Mouse (Mus musculus) embryonic facial prominence, embryonic 11.5 days (tissue): ENCODE results near the gene Rptor. TPM values are rescaled to one million over a fixed set of nuclear protein-coding genes. Genes with fewer than 3 reads are reported as not detected.

Experiments used
- ATAC-seq: fragments of 200-750 bp; cut with Nextera tagmentation; replicated peaks from 2 replicates; pipeline ENCODE4 v1.8.0; 2017; ENCODE audit warnings: low read depth; ENCODE audit not compliant: insufficient number of reproducible peaks, low FRiP score, low TSS enrichment
- DNase-seq: peaks from one replicate; pipeline ENCODE4 v3.0.0-alpha.2; 2015; ENCODE audit warnings: low spot score
- H3K27ac ChIP-seq: fragments of 300-500 bp; sonication (generic); replicated peaks from 2 replicates; pipeline ENCODE4 v1.5.1; 2014; ENCODE audit warnings: mild to moderate bottlenecking, low read depth, low read length, control low read depth
- H3K27me3 ChIP-seq: fragments of 300-500 bp; sonication (generic); 2 replicates; pipeline ENCODE4 v1.6.1; 2014; ENCODE audit warnings: mild to moderate bottlenecking, low read length, moderate library complexity, mixed read lengths; ENCODE audit not compliant: control insufficient read depth, insufficient read depth
- H3K36me3 ChIP-seq: fragments of 300-500 bp; sonication (generic); replicated peaks from 2 replicates; pipeline ENCODE4 v1.6.1; 2014; ENCODE audit warnings: low read depth, mild to moderate bottlenecking, low read length, moderate library complexity, mixed read lengths; ENCODE audit not compliant: control insufficient read depth, insufficient read depth
- H3K4me1 ChIP-seq: fragments of 300-500 bp; sonication (generic); 2 replicates; pipeline ENCODE4 v1.6.1; 2014; ENCODE audit warnings: low read length, mixed read lengths; ENCODE audit not compliant: control insufficient read depth, insufficient read depth
- H3K4me2 ChIP-seq: fragments of 300-500 bp; sonication (generic); 2 replicates; pipeline ENCODE4 v1.6.1; 2014; ENCODE audit warnings: low read depth, mild to moderate bottlenecking, control low read depth, low read length, moderate library complexity
- H3K4me3 ChIP-seq: fragments of 300-500 bp; sonication (generic); 2 replicates; pipeline ENCODE4 v1.5.1; 2014; ENCODE audit warnings: low read depth, low read length, control low read depth
- H3K9ac ChIP-seq: fragments of 300-500 bp; sonication (generic); replicated peaks from 2 replicates; pipeline ENCODE4 v1.6.1; 2014; ENCODE audit warnings: mild to moderate bottlenecking, control low read depth, low read length
- H3K9me3 ChIP-seq: fragments of 300-500 bp; sonication (generic); replicated peaks from 2 replicates; pipeline ENCODE4 v1.6.1; 2016; ENCODE audit warnings: mild to moderate bottlenecking, low read length, inconsistent platforms, mixed read lengths; ENCODE audit not compliant: control insufficient read depth
- WGBS: fragments of 180-500 bp; shearing (Covaris S2); extraction: QIAGEN DNeasy Blood & Tissue Kit; methylation state at CpG from one replicate; pipeline ENCODE4 v1.1.7; 2014; 5-methylcytosine and 5-hydroxymethylcytosine counted together
- polyA plus RNA-seq: library from polyadenylated mRNA; unstranded; fragments of >200 nt; fragmentation: Nextera tagmentation; extraction: Ambion mirVana; gene quantifications from 2 replicates; pipeline ENCODE4 v1.2.1, GENCODE M21; 2014

Rptor gene
- polyA plus RNA-seq, 1 experiment from 2014 or later = 10.1 TPM

GRCm38 (mm10) chr11:119685477-119685876 is 82.8 kb downstream of the Rptor start:
- Histone ChIP-seq H3K9ac (no peak overlapping the region), H3K27me3 (no peaks in the 10 kb centered on the region), H3K4me2 (no peak overlapping the region), H3K36me3 (no peaks in the 10 kb centered on the region), H3K4me3 (no peak overlapping the region), H3K9me3 (no peaks in the 10 kb centered on the region), H3K4me1 (no peaks in the 10 kb centered on the region; the same call in 1 of the 2 replicates), H3K27ac (no peak overlapping the region)
- no peak for DNase-seq
- no peak for ATAC-seq
- 78% methylated on average over 5 of the region's 5 CpGs for WGBS

DNA sequence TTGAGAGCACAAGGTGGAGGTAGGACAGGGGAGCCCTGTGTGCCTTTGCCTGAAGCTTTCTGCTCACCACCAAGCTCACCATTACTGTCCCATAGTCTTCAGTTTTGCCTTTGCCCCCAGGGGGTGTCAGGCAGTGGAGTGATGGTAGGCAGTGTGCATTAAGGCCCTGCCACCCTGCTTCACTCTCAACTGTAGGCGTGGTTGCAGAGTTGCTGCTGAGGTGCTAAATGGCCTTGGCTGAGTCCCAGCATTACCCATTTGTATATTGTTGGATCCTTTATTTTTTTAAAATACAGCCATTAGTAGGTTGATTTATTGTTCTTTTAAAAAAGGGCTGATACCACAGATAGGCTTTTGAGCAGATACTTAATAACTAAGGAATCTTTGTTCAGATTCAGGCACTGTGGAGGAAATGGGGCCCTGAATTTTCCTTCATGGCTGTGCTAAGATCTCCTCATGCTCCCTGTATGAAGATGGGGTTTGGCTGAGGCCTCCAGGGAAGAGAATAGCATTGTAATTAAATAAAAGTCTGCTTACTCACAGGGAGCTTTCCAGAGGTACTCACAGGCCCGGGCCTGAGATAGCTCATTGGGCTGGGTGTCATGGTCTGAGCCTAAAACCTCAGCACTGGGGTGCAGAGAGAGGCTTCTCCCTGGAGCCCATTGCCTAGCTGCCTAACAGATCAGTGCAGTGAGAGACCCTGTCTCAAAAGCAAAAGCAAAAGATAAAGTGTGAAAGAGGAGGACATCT is 83.4 kb downstream of the Rptor start:
- H3K36me3 ChIP-seq = no peaks in the 10 kb centered on the region
- no peak overlapping the region for H3K4me3 ChIP-seq
- DNase-seq = no peak
- no peaks in the 10 kb centered on the region for H3K9me3 ChIP-seq
- H3K4me2 ChIP-seq = no peak overlapping the region
- no peak overlapping the region for H3K27ac ChIP-seq
- no peak for ATAC-seq
- H3K9ac ChIP-seq = no peak overlapping the region
- no peaks in the 10 kb centered on the region for H3K27me3 ChIP-seq
- H3K4me1 ChIP-seq = no peaks in the 10 kb centered on the region; the same call in 1 of the 2 replicates
- WGBS = 78% methylated on average over 2 of the region's 2 CpGs

DNA sequence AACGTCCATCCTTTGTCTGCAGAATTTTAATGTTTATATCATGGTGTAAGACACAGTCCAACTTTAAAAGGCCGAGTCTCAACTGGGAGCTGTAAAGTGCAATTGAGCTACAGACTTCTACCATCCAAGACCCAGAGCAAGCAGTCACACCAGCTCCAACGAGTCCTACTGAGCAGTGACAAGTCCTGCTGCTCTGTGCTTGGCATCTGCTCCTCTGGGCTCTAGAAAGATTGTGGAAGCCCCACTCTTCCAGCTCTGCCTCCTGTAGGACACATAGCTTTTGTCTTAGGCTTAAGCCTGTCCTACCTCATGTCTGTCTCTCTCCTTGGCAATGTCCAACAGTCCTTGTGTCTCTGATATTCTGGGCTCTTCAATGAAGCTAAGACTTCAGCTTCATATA is 84.6 kb downstream of the Rptor start:
- H3K36me3 ChIP-seq = no peaks in the 10 kb centered on the region
- ATAC-seq = no peak

GRCm38 (mm10) chr11:119687966-119688365 is 85.3 kb downstream of the Rptor start:
- ATAC-seq = no peak
- Histone ChIP-seq H3K4me1 (no peaks in the 10 kb centered on the region; the same call in 1 of the 2 replicates), H3K4me2 (no peak overlapping the region), H3K27me3 (no peaks in the 10 kb centered on the region), H3K27ac (no peak overlapping the region), H3K36me3 (no peaks in the 10 kb centered on the region), H3K9ac (no peak overlapping the region), H3K4me3 (no peak overlapping the region), H3K9me3 (no peaks in the 10 kb centered on the region)
- DNase-seq = no peak

More for the DNA sequence above, 84.6 kb downstream of the Rptor start:
- no peaks in the 10 kb centered on the region for H3K9me3 ChIP-seq
- H3K9ac ChIP-seq = no peak overlapping the region
- WGBS = 85% methylated on average over 3 of the region's 3 CpGs
- H3K4me3 ChIP-seq = no peak overlapping the region
- DNase-seq = no peak
- H3K27me3 ChIP-seq = no peaks in the 10 kb centered on the region
- no peaks in the 10 kb centered on the region; the same call in 1 of the 2 replicates for H3K4me1 ChIP-seq
- no peak overlapping the region for H3K27ac ChIP-seq
- H3K4me2 ChIP-seq = no peak overlapping the region

GRCm38 (mm10) chr11:119689936-119690335 is 87.2 kb downstream of the Rptor start:
- no peak for ATAC-seq
- H3K4me2 ChIP-seq = no peak overlapping the region

DNA sequence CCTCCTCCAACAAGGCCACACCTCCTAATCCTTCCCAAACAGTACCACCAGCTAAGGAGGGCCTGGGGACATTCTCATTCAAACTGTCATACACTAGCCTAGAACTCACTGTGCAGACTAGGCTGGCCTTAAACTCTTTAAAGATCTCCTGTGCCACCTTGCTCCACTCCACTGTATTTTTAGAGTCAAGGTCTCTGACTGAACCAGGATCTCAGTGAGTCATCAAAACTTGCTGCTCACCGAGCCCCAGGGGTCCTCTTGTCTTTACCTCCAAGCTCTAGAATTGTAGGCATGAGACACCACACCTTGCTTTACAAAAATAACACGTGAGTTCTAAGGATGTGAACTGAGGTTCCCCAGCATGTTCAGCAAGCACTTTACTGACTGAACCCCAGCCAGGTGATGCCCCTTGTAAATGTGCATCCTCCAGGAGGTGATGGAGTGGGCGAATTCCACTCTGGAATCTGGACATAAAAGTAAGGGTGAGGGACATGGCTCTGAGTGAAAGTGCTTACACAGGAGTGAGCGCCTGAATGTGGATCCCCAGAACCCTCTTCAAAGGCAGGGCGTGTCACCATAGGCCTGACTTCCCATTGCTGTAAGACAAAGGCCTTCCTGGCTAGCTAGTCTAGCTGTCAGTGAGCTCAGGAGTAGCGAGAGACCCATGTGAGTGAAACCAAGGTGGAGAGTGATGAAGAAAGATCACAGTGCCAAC is 89.6 kb downstream of the Rptor start:
- WGBS = 86% methylated on average over 6 of the region's 6 CpGs
- no peak overlapping the region for H3K27ac ChIP-seq
- H3K4me2 ChIP-seq = no peak overlapping the region
- ATAC-seq = no peak
- no peaks in the 10 kb centered on the region for H3K9me3 ChIP-seq
- no peaks in the 10 kb centered on the region for H3K27me3 ChIP-seq
- no peak overlapping the region for H3K4me3 ChIP-seq
- H3K4me1 ChIP-seq = no peaks in the 10 kb centered on the region
- no peak for DNase-seq
- H3K9ac ChIP-seq = no peak overlapping the region
- no peaks in the 10 kb centered on the region for H3K36me3 ChIP-seq

More at GRCm38 (mm10) chr11:119689936-119690335, 87.2 kb downstream of the Rptor start:
- Histone ChIP-seq H3K27ac (no peak overlapping the region), H3K9me3 (no peaks in the 10 kb centered on the region), H3K27me3 (no peaks in the 10 kb centered on the region), H3K36me3 (no peaks in the 10 kb centered on the region), H3K4me1 (no peaks in the 10 kb centered on the region), H3K9ac (no peak overlapping the region), H3K4me3 (no peak overlapping the region)
- no peak for DNase-seq
- 90% methylated on average over 3 of the region's 3 CpGs for whole genome bisulfite sequencing

GRCm38 (mm10) chr11:119692911-119693261 is 90.2 kb downstream of the Rptor start:
- Histone ChIP-seq H3K27me3 (no peaks in the 10 kb centered on the region), H3K27ac (no peak overlapping the region), H3K9ac (no peak overlapping the region), H3K36me3 (no peaks in the 10 kb centered on the region), H3K9me3 (no peaks in the 10 kb centered on the region), H3K4me2 (no peak overlapping the region), H3K4me3 (no peak overlapping the region), H3K4me1 (no peaks in the 10 kb centered on the region; the same call in 1 of the 2 replicates)
- ATAC-seq = no peak
- DNase-seq = no peak
- 67% methylated on average over 1 of the region's 1 CpGs for WGBS
